Mouse (Mus musculus): Measurements from ENCODE around the gene Gps1.

DNA sequence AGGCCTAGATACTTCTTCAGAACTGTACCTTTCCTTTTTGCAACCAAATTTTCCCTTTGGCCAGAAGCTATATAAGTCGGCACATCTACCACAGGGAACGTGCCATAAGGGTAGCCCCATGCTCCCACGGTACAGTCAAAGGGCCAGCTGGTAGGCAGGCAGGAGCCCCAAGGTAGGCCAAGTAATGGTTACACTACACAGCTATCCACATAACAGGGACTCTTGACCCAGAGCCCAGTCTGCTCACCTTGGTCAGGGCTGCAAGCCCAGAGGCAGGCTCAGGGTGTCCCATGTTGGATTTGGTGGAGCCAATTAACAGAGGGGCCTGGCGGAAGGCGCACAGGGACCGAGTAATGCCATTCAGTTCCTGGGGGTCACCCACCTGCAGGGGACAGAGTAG, 35.5 kb downstream of the Gps1 start:
- TF ChIP-seq CTCF (IDR thresholded peaks at IDR 0.05; ENCODE audit: low read depth) (no peak), EP300 (optimal IDR thresholded peaks at IDR 0.05) (no peak)

Data from stomach, postnatal 0 days (tissue).